Mouse (Mus musculus): ENCODE measurements around the gene Adgrl1. TPM values are rescaled to one million over a fixed set of nuclear protein-coding genes. Genes with fewer than 3 reads are reported as not detected.

The Adgrl1 gene
- polyA plus RNA-seq, 1 experiment from 2014 or later, result 14.4 TPM

DNA sequence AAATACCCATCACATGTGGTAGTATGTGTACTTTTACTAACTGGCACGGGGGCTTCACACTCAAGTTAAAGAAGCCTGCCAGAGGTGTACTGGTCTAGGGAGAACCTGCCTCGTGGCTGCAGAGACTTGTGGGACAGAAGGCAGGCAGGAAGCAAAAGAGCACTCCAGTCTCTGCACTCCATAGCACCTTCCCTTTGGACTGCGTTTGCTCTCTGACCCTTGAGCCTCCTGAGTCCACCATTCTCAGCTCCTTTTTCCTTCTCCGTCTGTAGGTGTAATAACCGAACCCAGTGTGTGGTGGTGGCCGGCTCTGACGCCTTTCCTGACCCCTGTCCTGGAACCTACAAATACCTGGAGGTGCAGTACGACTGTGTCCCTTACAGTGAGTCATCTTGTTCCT, 22.8 kb downstream of the Adgrl1 start:
- DNase-seq (ENCODE audit: low spot score), result no peak
- no peak for ATAC-seq (replicated peaks; ENCODE audit: low FRiP score, low read depth)

DNA sequence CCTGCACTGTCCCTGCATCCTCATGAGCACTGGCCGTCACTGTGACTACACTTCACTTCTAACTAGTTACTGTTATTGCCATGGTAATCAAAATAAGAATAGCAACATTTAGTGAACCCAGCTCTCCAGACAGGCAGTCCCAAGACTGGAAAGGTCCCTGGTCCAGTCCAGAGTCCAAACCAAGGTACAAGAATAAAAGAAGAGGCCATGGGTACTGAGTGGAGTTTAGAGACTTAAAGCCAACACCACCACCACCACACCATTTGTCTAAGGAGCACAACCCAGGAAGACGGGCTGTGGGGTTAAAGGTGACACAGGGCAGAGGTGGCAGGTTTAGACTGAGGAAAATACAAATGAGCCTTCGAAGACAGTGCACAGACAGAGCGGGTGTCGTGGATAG, 24.7 kb downstream of the Adgrl1 start:
- Histone ChIP-seq H3K4me1 (replicated peaks; ENCODE audit: insufficient read depth, low read length) (0 out of 2 replicates have a peak, but pooled peaks cover 3% of the 10 kb centered on the region), H3K27ac (no peak overlapping the region), H3K4me3 (replicated peaks; ENCODE audit: low read depth, low read length) (no peak overlapping the region), H3K27me3 (ENCODE audit: insufficient read depth, low read length) (no peaks in the 10 kb centered on the region), H3K36me3 (ENCODE audit: insufficient read depth, low read length) (peaks cover 23% of the 10 kb centered on the region), H3K9me3 (replicated peaks; ENCODE audit: low read length) (no peaks in the 10 kb centered on the region), H3K9ac (ENCODE audit: low read depth, low read length) (no peak overlapping the region), H3K4me2 (ENCODE audit: low read length) (no peak overlapping the region)
- 81% methylated on average over 5 of the region's 5 CpGs for WGBS
- ATAC-seq (replicated peaks; ENCODE audit: low FRiP score, low read depth) (peak; percentile 23), DNase-seq (ENCODE audit: low spot score) (no peak)
- no peak for TF ChIP-seq CTCF (IDR thresholded peaks at IDR 0.05; ENCODE audit: low read depth)

More for the DNA sequence above, 22.8 kb downstream of the Adgrl1 start:
- no peak for TF ChIP-seq CTCF (IDR thresholded peaks at IDR 0.05; ENCODE audit: low read depth)
- 90% methylated on average over 8 of the region's 8 CpGs for WGBS
- peaks cover 21% of the 10 kb centered on the region for H3K36me3 ChIP-seq (ENCODE audit: insufficient read depth, low read length)
- no peak overlapping the region for H3K27ac ChIP-seq
- H3K4me1 ChIP-seq (replicated peaks; ENCODE audit: insufficient read depth, low read length), result 0 out of 2 replicates have a peak, but pooled peaks cover 3% of the 10 kb centered on the region
- no peak overlapping the region for H3K9ac ChIP-seq (ENCODE audit: low read depth, low read length)
- no peak overlapping the region for H3K4me2 ChIP-seq (ENCODE audit: low read length)
- H3K4me3 ChIP-seq (replicated peaks; ENCODE audit: low read depth, low read length), result no peak overlapping the region
- no peaks in the 10 kb centered on the region for H3K27me3 ChIP-seq (ENCODE audit: insufficient read depth, low read length)
- no peaks in the 10 kb centered on the region for H3K9me3 ChIP-seq (replicated peaks; ENCODE audit: low read length)

DNA sequence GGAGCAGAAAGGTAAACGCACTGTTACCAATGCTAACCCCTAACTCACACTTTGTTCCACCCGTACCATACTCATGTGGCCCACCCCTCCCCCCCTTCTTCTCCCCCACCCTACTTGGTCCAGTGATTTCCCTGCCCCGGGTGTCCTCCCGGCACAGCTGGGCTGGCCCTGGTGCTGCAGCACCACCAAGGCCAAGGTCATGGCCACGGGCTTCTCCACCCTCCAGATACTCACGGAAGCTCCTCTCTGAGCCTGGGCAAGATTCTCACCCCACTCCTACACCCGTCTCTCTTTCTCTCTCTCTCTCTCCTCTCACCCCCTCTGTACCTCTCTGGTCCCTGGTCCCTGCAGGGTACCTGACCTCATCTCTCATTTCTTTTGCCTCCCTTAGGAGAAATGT, 26.4 kb downstream of the Adgrl1 start:
- Histone ChIP-seq H3K36me3 (ENCODE audit: insufficient read depth, low read length) (peaks cover 32% of the 10 kb centered on the region), H3K9ac (ENCODE audit: low read depth, low read length) (no peak overlapping the region), H3K9me3 (replicated peaks; ENCODE audit: low read length) (no peaks in the 10 kb centered on the region), H3K27ac (no peak overlapping the region), H3K4me3 (replicated peaks; ENCODE audit: low read depth, low read length) (no peak overlapping the region), H3K27me3 (ENCODE audit: insufficient read depth, low read length) (no peaks in the 10 kb centered on the region), H3K4me1 (replicated peaks; ENCODE audit: insufficient read depth, low read length) (0 out of 2 replicates have a peak, but pooled peaks cover 3% of the 10 kb centered on the region), H3K4me2 (ENCODE audit: low read length) (no peak overlapping the region)
- 34% methylated on average over 7 of the region's 7 CpGs for WGBS
- no peak for TF ChIP-seq CTCF (IDR thresholded peaks at IDR 0.05; ENCODE audit: low read depth)
- DNase-seq (ENCODE audit: low spot score), result no peak
- ATAC-seq (replicated peaks; ENCODE audit: low FRiP score, low read depth), result no peak

DNA sequence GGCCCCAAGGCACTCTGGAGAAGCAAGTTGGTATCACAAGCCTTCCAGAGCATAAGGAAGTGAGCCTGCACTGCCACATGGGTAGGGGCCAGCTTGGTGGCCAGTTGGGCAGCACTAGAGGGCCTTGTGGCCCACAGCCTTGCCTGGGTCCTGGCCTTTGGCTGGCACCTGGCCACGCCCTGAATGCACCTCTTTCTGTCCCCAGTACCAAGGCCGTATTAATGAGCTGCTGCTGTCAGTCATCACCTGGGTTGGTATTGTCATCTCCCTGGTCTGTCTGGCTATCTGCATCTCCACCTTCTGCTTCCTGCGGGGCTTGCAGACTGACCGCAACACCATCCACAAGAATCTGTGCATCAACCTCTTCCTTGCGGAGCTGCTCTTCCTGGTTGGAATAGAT, 34.3 kb downstream of the Adgrl1 start:
- Histone ChIP-seq H3K27me3 (ENCODE audit: insufficient read depth, low read length) (no peaks in the 10 kb centered on the region), H3K9ac (ENCODE audit: low read depth, low read length) (no peak overlapping the region), H3K4me1 (replicated peaks; ENCODE audit: insufficient read depth, low read length) (no peaks in the 10 kb centered on the region), H3K36me3 (ENCODE audit: insufficient read depth, low read length) (peaks cover 84% of the 10 kb centered on the region), H3K4me3 (replicated peaks; ENCODE audit: low read depth, low read length) (no peak overlapping the region), H3K9me3 (replicated peaks; ENCODE audit: low read length) (no peaks in the 10 kb centered on the region), H3K27ac (no peak overlapping the region), H3K4me2 (ENCODE audit: low read length) (no peak overlapping the region)
- DNase-seq (ENCODE audit: low spot score) (no peak), ATAC-seq (replicated peaks; ENCODE audit: low FRiP score, low read depth) (no peak)
- no peak for TF ChIP-seq CTCF (IDR thresholded peaks at IDR 0.05; ENCODE audit: low read depth)
- 86% methylated on average over 5 of the region's 5 CpGs for WGBS

DNA sequence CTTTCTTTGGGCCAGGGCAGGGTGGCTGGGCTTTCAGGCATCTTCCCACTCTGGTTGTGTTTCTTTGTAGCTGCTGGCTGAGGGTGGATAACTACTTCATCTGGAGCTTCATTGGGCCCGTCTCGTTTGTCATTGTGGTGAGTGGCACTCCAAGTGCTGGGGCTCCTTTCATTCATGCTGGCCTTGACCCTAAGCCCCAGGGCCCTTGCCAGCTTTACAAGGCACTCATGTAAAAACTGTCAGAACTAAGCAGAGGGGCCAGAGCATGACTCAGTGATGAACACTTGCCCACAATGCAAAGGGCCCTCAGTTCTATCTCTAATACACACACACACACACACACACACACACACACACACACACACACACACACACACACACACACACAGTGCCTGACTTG, 35.1 kb downstream of the Adgrl1 start:
- DNase-seq (ENCODE audit: low spot score) (no peak), ATAC-seq (replicated peaks; ENCODE audit: low FRiP score, low read depth) (no peak)
- H3K27ac ChIP-seq, result no peak overlapping the region
- H3K4me3 ChIP-seq (replicated peaks; ENCODE audit: low read depth, low read length), result no peak overlapping the region
- H3K27me3 ChIP-seq (ENCODE audit: insufficient read depth, low read length), result no peaks in the 10 kb centered on the region
- H3K9me3 ChIP-seq (replicated peaks; ENCODE audit: low read length), result no peaks in the 10 kb centered on the region
- H3K4me2 ChIP-seq (ENCODE audit: low read length), result no peak overlapping the region
- H3K36me3 ChIP-seq (ENCODE audit: insufficient read depth, low read length), result peaks cover 78% of the 10 kb centered on the region
- H3K9ac ChIP-seq (ENCODE audit: low read depth, low read length), result no peak overlapping the region
- TF ChIP-seq CTCF (IDR thresholded peaks at IDR 0.05; ENCODE audit: low read depth), result no peak
- no peaks in the 10 kb centered on the region for H3K4me1 ChIP-seq (replicated peaks; ENCODE audit: insufficient read depth, low read length)
- 88% methylated on average over 2 of the region's 2 CpGs for WGBS

DNA sequence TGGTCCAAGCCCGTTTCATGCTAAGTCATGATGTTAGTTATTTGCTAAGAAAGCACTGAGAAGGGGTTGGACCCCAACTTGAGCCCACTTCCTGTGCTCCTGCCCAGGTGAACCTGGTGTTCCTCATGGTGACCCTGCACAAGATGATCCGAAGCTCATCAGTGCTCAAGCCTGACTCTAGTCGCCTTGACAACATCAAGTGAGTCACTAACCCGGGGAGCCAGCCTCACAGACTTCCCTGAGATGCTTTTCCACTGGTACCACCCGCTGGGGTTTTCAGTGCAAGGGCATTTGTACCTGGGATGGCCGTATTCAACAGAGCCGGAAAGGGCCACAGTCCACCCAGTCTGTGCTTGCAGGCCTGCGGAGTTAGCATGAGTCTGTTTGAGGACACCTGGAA, 35.5 kb downstream of the Adgrl1 start:
- ATAC-seq (replicated peaks; ENCODE audit: low FRiP score, low read depth) (no peak), DNase-seq (ENCODE audit: low spot score) (no peak)
- Histone ChIP-seq H3K9ac (ENCODE audit: low read depth, low read length) (no peak overlapping the region), H3K4me1 (replicated peaks; ENCODE audit: insufficient read depth, low read length) (no peaks in the 10 kb centered on the region), H3K27me3 (ENCODE audit: insufficient read depth, low read length) (no peaks in the 10 kb centered on the region), H3K36me3 (ENCODE audit: insufficient read depth, low read length) (peaks cover 75% of the 10 kb centered on the region), H3K27ac (no peak overlapping the region), H3K4me3 (replicated peaks; ENCODE audit: low read depth, low read length) (no peak overlapping the region), H3K9me3 (replicated peaks; ENCODE audit: low read length) (no peaks in the 10 kb centered on the region), H3K4me2 (ENCODE audit: low read length) (no peak overlapping the region)
- WGBS, result 92% methylated on average over 8 of the region's 8 CpGs
- TF ChIP-seq CTCF (IDR thresholded peaks at IDR 0.05; ENCODE audit: low read depth), result no peak

DNA sequence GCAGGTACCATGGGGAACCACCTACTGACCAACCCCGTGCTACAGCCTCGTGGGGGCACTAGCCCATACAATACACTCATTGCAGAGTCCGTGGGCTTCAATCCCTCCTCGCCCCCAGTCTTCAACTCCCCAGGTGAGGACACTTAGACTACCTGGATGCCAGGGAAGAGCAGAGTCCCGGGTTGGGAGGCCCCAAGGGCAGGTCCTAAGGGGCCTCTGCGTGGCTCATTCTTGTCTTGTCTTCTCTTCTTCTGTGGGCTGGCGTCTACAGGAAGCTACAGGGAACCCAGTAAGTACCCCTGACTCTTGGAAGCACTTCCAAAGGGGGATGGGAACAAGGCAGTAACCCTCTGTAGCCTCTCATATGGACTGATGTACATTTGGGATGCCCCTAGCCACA, 37.7 kb downstream of the Adgrl1 start:
- H3K4me3 ChIP-seq (replicated peaks; ENCODE audit: low read depth, low read length), result no peak overlapping the region
- H3K27me3 ChIP-seq (ENCODE audit: insufficient read depth, low read length), result no peaks in the 10 kb centered on the region
- no peaks in the 10 kb centered on the region for H3K9me3 ChIP-seq (replicated peaks; ENCODE audit: low read length)
- TF ChIP-seq CTCF (IDR thresholded peaks at IDR 0.05; ENCODE audit: low read depth), result no peak
- WGBS, result 86% methylated on average over 7 of the region's 7 CpGs
- H3K36me3 ChIP-seq (ENCODE audit: insufficient read depth, low read length), result peaks cover 57% of the 10 kb centered on the region
- no peak for DNase-seq (ENCODE audit: low spot score)
- H3K27ac ChIP-seq, result no peak overlapping the region
- H3K4me2 ChIP-seq (ENCODE audit: low read length), result no peak overlapping the region
- H3K9ac ChIP-seq (ENCODE audit: low read depth, low read length), result no peak overlapping the region
- ATAC-seq (replicated peaks; ENCODE audit: low FRiP score, low read depth), result no peak
- H3K4me1 ChIP-seq (replicated peaks; ENCODE audit: insufficient read depth, low read length), result no peaks in the 10 kb centered on the region

Data from kidney, postnatal 0 days (tissue).